Mouse (Mus musculus): ENCODE data around the gene Alb.

The Alb gene

DNA sequence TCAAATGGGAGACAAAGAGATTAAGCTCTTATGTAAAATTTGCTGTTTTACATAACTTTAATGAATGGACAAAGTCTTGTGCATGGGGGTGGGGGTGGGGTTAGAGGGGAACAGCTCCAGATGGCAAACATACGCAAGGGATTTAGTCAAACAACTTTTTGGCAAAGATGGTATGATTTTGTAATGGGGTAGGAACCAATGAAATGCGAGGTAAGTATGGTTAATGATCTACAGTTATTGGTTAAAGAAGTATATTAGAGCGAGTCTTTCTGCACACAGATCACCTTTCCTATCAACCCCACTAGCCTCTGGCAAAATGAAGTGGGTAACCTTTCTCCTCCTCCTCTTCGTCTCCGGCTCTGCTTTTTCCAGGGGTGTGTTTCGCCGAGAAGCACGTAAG is at the start of gene Alb:
Alb (plus strand) TSS at position 279 of the 400 bp plus-strand sequence.
- DNase-seq: no peak

- DNase-seq: no peak
These were observed 46.4 kb upstream of the Alb start for GRCm38 (mm10) chr5:90414142-90414924.

DNA sequence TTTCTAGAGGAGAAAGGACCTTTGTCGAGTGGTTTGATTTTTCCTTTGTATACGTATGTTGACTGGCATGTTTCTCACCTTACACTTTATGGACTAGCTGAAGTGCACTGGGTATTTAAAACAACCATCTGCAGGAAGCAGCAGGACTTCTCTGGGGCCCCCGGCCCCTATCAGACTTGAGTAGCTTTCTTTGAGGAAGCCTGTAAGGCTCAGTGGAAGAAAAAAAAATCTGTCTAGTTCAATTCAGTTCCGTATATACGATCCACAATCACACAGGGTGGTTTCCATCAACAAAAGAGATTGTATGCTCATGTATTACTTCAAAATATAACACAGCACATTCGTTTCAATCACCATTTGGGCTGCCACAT is 45.8 kb upstream of the Alb start:
- no peak for DNase-seq

DNA sequence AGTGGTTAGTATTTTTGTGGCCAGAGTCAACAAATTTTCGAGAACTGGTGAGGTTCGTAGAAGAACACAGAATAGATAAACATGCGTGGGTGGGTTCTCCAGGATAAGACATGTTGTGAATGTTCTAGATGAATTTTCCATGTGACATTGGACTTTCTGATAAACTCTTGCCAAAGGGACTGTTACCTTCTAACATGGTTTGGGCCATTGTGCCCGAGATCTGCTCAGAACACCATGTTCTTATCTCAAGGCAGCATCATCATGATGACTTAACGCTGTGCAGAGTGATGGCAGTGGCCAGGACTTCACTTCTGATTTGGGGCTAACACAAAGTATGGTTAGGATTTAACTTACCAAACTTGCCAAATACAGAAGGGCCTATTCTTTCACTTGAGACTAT is 36.1 kb upstream of the Alb start:
- no peak for DNase-seq

GRCm38 (mm10) chr5:90425191-90425590 is 35.5 kb upstream of the Alb start:
- no peak for DNase-seq

GRCm38 (mm10) chr5:90431053-90431452 is 29.6 kb upstream of the Alb start:
- no peak for DNase-seq

GRCm38 (mm10) chr5:90439157-90439556 is 21.5 kb upstream of the Alb start:
- no peak for DNase-seq

- DNase-seq: no peak
These were observed 13.1 kb upstream of the Alb start for GRCm38 (mm10) chr5:90447577-90447976.

GRCm38 (mm10) chr5:90449961-90450360 is 10.7 kb upstream of the Alb start:
- DNase-seq: no peak

- DNase-seq: no peak
These were observed 8.0 kb upstream of the Alb start for GRCm38 (mm10) chr5:90452711-90453110.

DNA sequence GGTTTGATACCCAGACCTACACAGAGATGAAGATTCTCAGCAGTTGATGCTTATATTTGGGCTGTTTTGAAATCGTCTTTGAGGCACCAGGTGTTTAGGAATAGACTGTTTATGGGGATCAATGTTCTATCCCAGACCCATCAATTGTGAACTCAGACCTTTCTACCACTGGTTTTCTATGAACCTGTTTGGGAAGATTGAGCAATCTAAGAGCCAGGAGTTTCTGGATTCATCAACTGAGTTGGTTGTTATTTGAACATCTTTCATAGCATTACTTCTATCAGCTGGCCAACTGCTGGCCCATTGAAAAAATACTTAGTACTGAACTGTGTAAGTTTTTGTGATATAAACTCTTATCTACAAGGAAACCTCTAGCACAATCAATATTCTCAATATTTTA is 3.5 kb upstream of the Alb start:
- no peak for DNase-seq

DNA sequence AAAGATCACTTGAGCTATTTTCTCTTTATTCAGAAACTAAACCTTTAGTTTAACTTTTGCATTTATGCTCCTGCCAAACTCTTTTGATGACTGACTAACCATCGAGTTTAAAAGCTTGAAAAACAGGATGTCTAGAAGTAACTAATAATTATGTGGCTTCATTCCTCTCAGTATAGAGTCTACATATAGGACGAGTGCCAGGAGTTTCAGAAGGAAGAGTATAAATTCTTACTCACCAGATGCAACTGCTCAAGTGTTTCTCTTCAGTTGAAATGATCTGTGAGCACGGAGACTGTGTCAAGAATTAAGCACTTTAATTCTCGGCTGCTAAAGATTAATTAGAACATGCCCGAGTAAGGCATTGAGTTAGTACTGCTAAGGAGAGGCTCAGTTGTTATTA is 2.0 kb upstream of the Alb start:
- no peak for DNase-seq

- no peak for DNase-seq
These were observed 6.1 kb downstream of the Alb start for GRCm38 (mm10) chr5:90466806-90467205.

- peak; percentile 83 for DNase-seq
These were observed 6.5 kb downstream of the Alb start for GRCm38 (mm10) chr5:90467245-90467644.

DNA sequence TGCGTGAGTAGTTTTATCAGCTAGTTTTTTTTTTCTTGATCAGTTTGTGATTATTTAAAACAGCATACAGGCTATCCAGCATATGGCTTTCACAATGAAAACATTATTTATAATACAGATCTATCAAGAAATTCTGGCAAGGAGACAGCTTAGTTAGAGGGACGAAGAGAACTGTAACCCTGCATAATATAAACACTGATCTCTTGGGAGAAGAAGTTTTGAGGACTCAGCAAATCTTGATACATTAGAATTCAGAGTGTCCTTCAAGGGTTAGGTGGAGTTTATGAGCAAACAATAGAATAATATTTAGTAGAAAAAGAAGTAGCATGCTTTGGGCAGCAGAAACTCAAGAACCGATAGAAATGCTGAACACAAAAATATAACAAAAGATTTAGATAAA is 10.1 kb downstream of the Alb start:
- no peak for DNase-seq

GRCm38 (mm10) chr5:90473902-90474301 is 13.2 kb downstream of the Alb start:
- no peak for DNase-seq

DNA sequence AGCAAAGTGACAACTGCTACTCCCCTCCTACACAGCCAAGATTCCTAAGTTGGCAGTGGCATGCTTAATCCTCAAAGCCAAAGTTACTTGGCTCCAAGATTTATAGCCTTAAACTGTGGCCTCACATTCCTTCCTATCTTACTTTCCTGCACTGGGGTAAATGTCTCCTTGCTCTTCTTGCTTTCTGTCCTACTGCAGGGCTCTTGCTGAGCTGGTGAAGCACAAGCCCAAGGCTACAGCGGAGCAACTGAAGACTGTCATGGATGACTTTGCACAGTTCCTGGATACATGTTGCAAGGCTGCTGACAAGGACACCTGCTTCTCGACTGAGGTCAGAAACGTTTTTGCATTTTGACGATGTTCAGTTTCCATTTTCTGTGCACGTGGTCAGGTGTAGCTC is 13.7 kb downstream of the Alb start:
- no peak for DNase-seq

GRCm38 (mm10) chr5:90476741-90477140 is 16.0 kb downstream of the Alb start:
- no peak for DNase-seq

DNA sequence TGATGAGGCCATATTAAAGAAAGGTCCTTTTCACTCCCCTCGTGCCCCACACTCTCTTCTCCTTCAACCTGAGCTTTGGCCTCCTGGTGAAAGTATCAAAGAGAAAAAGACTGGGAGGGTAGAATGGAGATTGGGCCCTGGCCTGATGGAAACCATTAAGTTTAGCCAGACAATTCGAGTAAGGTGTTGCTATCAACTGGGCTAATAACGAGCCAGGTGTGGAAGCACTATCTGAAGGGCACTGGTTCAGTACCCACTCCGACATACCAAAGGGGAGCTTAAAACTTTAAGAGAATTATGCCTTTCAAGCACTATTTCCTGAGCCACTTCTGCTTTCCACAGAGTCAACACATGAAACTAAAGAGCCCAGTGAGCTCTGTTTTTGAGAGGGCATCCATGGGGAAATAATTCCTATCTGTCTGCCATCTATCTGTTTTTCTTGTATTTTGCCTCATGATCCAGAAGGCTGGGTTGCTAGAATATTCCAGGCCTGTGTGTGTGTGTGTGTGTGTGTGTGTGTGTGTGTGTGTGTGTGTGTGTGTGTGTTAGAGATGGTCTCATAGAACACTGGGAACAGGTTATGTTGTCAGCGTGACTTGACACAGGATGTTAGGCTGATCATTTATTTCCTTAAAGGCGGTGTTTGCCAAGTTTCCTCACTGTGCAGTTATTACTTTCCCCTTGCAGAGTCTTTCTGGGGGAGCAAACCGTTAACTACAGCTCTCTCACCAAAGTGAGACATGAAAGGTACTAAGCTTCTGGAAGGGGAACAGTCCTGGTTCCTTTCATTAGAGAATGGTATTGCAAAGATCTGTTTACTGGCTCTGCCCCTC is 16.8 kb downstream of the Alb start:
- no peak for DNase-seq

- no peak for DNase-seq
These were observed 18.2 kb downstream of the Alb start for GRCm38 (mm10) chr5:90478886-90479285.

- no peak for DNase-seq
These were observed 24.9 kb downstream of the Alb start for GRCm38 (mm10) chr5:90485597-90485996.

GRCm38 (mm10) chr5:90488323-90488722 is 27.6 kb downstream of the Alb start:
- DNase-seq: no peak

- DNase-seq: no peak
These were observed 29.8 kb downstream of the Alb start, which contains the start of gene Afp for GRCm38 (mm10) chr5:90490518-90490917. Gene Afp (plus strand): TSS chr5:90490737.

DNA sequence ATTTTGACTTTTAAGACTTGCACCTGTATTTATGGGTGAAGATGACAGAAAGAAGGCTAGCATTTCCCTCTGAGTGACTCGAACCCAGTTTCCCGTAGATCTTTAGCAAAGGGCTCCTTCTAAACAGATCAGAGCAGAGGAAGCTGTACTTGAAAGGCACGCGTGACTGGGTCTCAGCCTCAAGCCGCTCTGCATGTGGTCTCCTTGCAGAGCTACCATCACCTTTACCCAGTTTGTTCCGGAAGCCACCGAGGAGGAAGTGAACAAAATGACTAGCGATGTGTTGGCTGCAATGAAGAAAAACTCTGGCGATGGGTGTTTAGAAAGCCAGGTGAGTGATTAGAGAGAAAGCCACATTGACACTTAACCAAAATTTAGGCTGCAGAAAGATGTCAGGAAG is 31.7 kb downstream of the Alb start:
- no peak for DNase-seq
